Mouse (Mus musculus): Measurements from ENCODE around the gene Ap3b2. TPM values are rescaled to one million over a fixed set of nuclear protein-coding genes. Genes with fewer than 3 reads are reported as not detected.
A peak's percentile ranks its signal among the peaks of the same experiment; 100 is the strongest.
"Not testable (repeated sequence)": the region's sequence is repeated elsewhere in the genome, so short reads cannot be mapped to it uniquely, and the experiment has no call there.

Ap3b2 gene
- polyA plus RNA-seq, 1 experiment from 2014 or later: 2.6 TPM

DNA sequence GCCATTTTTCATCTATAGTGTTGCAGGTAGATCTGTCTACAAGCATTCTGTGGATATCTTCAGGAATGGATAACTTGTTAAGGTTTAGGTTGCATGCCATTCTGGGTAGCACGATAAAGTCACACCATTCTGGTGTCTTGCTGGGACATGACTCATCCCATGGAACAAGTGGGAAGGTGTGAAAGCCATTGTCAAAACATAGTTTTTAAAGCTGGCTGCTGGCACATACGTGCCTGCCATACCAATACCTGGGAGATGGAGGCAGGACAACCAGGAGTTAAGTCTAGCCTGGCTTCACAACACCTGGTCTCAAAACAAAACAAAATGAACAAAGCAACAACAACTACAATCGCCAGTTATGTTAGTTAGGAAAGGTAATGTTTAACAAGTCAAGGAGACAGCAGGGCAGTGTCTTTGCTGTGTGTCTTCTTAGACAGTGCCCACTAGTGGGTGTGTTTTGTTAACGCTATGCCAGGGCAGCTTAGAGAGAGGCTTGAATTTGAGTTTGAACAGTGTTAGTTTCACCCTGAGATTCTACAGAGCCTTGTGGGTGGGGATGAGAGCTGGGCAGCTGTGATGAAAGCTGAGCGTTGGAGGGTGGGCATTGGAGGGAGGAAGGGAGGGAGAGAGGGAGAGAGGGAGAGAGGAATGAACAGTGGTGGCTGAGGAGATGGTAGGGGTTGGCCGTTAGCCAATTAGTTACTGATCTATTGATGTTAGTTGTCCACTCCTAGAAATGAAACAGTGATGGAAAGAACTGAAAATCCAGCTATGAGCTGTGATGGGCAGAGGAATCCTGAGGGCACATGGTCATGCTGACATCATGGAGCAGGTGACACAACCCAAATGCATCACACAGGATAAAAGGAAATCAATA is 22.7 kb upstream of the Ap3b2 start:
- Histone ChIP-seq H3K27ac (peak overlapping the region; percentile 4; the same call in 1 of the 2 replicates), H3K9me3 (replicated peaks) (no peaks in the 10 kb centered on the region), H3K4me1 (peaks cover 9% of the 10 kb centered on the region), H3K27me3 (no peaks in the 10 kb centered on the region), H3K9ac (no peak overlapping the region), H3K36me3 (no peaks in the 10 kb centered on the region), H3K4me2 (no peak overlapping the region), H3K4me3 (replicated peaks) (no peak overlapping the region)
- 59% methylated on average over 6 of the region's 6 CpGs for WGBS
- ATAC-seq (replicated peaks; ENCODE audit: low FRiP score): peak; percentile 43

DNA sequence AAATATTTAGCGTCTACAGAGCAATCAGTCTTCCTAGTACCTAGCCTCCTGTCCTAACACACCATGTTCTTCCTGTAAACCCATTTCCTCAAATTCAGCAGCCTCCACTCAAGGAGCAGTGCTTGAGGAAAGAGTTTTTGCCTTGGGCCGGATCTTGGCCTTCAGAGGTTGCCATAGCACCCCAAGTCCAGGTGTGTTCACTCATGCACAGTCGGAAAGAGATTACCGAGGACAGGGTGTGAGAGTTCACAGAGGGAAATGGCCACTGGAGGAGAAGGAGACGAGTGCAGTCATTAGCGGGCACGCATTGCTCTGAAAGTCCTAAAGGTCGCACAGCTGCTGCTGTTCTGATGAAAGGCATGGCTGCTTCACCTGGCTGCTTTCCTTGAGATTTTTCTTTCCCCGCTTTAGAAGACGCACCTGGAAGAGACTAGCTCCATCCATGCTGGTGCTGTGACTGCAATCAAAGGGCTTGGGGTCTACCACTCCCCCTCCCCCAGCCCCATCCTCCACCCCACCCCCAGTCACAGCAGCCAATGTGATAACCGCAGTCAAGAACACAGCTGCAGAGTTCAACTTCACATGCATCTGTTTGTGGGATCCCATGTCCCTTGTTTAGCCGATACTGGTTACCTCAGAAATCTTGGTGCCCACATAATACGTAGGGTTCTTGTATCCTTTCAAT is 21.3 kb upstream of the Ap3b2 start:
- H3K9me3 ChIP-seq (replicated peaks): no peaks in the 10 kb centered on the region
- H3K9ac ChIP-seq: no peak overlapping the region
- peaks cover 9% of the 10 kb centered on the region for H3K4me1 ChIP-seq
- 38% methylated on average over 13 of the region's 13 CpGs for WGBS
- no peaks in the 10 kb centered on the region for H3K36me3 ChIP-seq
- 0 out of 2 replicates have a peak, but pooled peaks have one; percentile 58 for ATAC-seq (replicated peaks; ENCODE audit: low FRiP score)
- H3K4me2 ChIP-seq: no peak overlapping the region
- H3K27me3 ChIP-seq: no peaks in the 10 kb centered on the region
- no peak overlapping the region for H3K4me3 ChIP-seq (replicated peaks)
- no peak overlapping the region for H3K27ac ChIP-seq

DNA sequence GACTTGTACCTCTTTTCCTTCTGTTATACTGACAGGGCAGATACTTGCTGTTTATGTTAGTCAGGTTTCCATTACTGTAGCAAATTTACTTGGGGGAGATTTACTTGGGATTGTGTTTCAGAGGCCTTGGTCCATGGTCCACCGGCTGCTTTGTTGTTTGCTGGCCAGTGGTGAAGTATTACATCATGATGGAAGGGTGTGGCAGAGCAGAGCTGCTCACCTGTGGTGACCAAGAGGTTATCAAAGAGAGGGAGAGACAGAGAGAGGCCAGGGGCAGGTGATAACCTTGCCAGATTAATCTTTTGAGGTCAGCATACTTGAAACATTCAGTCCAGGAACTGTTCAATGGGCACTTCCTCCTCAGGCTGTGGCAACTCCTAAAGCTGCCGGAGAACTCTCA is 7.3 kb upstream of the Ap3b2 start:
- 64% methylated on average over 2 of the region's 2 CpGs for WGBS
- ATAC-seq (replicated peaks; ENCODE audit: low FRiP score): no peak
- no peaks in the 10 kb centered on the region; the same call in 1 of the 2 replicates for H3K27me3 ChIP-seq

DNA sequence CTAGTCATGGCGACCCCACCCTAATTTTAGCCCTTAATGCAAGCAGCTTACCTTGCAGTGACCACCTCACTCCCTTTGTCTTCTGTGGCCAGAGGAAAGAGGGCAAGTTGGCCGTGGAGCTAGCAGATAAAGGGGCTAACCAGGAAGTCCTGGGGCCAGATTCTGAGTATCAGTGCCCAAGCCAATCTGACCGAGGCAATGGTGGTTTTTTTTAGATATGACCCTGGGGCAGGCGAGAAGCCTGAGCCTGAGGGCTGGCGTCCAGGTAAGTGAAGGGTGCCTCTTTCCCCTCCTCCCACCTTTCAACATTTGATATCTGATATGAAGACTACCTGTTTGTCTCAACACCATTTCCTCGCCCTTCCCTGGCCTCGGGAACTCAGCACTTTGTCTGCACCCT is 4.5 kb upstream of the Ap3b2 start, which contains the start of gene BC048679:
BC048679 (minus strand) TSS at position 101 of the 400 bp plus-strand sequence.
- peaks cover 10% of the 10 kb centered on the region; the same call in 1 of the 2 replicates for H3K4me1 ChIP-seq
- no peaks in the 10 kb centered on the region for H3K36me3 ChIP-seq
- no peaks in the 10 kb centered on the region for H3K9me3 ChIP-seq (replicated peaks)
- H3K4me2 ChIP-seq: no peak within 1 kb of the TSS
- no peak within 1 kb of the TSS for H3K9ac ChIP-seq
- no peak for ATAC-seq (replicated peaks; ENCODE audit: low FRiP score)
- no peak within 1 kb of the TSS for H3K4me3 ChIP-seq (replicated peaks)
- 62% methylated on average over 7 of the region's 7 CpGs for WGBS
- peaks cover 24% of the 10 kb centered on the region for H3K27me3 ChIP-seq
- no peak within 1 kb of the TSS for H3K27ac ChIP-seq

More for the DNA sequence above, 7.3 kb upstream of the Ap3b2 start:
- Histone ChIP-seq H3K9me3 (replicated peaks) (no peaks in the 10 kb centered on the region), H3K27ac (no peak overlapping the region), H3K9ac (no peak overlapping the region), H3K4me2 (no peak overlapping the region), H3K36me3 (no peaks in the 10 kb centered on the region), H3K4me3 (replicated peaks) (no peak overlapping the region), H3K4me1 (0 out of 2 replicates have a peak, but pooled peaks cover 2% of the 10 kb centered on the region)

DNA sequence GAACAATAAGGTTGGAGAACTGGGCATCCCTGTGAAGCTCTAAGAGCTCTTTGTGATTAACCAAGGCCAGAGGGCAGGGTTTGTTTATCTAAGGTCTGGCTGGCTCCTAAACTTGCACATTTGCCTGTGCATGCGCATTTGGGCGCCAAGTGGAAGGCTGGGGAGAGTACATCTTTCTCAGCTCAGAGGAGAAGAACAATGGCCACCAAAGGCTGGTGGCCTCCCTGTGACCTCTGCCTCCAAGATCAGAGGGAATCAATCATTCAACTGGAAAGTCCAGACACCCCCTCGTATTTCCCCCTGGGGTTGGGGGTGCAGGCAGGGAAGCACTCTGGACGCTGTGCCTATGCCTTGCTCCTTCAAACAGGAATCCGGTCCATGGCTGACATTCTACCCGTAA is 3.4 kb upstream of the Ap3b2 start:
- peaks cover 34% of the 10 kb centered on the region for H3K27me3 ChIP-seq
- H3K4me3 ChIP-seq (replicated peaks): no peak overlapping the region
- ATAC-seq (replicated peaks; ENCODE audit: low FRiP score): no peak
- H3K27ac ChIP-seq: no peak overlapping the region
- WGBS: 27% methylated on average over 6 of the region's 6 CpGs
- peaks cover 14% of the 10 kb centered on the region; the same call in 1 of the 2 replicates for H3K4me1 ChIP-seq
- H3K4me2 ChIP-seq: no peak overlapping the region
- H3K9me3 ChIP-seq (replicated peaks): no peaks in the 10 kb centered on the region
- no peak overlapping the region for H3K9ac ChIP-seq
- no peaks in the 10 kb centered on the region for H3K36me3 ChIP-seq

DNA sequence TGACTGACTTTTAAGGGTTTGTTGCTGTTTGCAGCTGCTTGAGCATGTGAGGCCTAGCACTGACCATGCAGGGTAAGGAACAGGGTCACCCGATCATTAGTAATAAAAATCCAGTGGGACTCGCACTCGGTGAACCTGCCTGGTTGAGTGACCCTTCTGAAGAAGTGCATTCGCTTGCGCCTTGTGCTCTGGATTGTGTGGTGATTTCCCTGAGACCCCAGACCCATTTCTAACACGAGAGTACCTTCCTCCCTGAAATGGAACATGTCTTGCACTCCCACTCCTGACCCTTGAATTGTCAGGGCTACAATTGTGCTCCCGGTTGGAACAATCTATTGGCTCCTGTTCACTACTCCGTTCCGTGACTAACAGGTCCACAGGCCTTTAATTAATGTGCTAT is 1.1 kb downstream of the Ap3b2 start:
- H3K36me3 ChIP-seq: no peaks in the 10 kb centered on the region
- no peak overlapping the region for H3K27ac ChIP-seq
- H3K4me2 ChIP-seq: peak overlapping the region; percentile 93
- no peak overlapping the region for H3K9ac ChIP-seq
- H3K9me3 ChIP-seq (replicated peaks): no peaks in the 10 kb centered on the region
- no peak for ATAC-seq (replicated peaks; ENCODE audit: low FRiP score)
- H3K27me3 ChIP-seq: peaks cover 34% of the 10 kb centered on the region
- 43% methylated on average over 9 of the region's 9 CpGs for WGBS
- peak overlapping the region; percentile 53; the same call in 1 of the 2 replicates for H3K4me3 ChIP-seq (replicated peaks)
- H3K4me1 ChIP-seq: peaks cover 19% of the 10 kb centered on the region

DNA sequence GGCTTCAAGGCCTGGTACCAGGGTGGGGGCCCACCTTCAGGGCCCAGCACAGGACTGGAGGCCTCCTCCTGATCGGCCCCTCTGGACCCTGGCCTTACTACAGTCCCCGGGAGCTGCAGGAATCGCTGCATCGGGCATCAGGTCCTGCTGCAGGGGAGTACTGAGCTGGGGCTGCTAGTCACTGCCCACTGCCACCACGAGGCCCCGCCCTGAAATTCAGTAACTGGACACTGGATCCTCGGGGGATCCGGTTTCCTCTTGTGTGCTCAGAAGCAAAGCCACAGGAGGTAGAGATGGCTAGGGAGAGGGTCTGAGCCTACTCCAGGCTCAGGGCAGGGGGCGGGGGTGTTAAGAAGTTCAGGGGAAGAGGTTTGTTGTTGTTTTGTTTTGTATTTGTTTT is 4.1 kb downstream of the Ap3b2 start:
- Histone ChIP-seq H3K4me2 (no peak overlapping the region), H3K4me1 (peaks cover 16% of the 10 kb centered on the region), H3K27me3 (peaks cover 21% of the 10 kb centered on the region), H3K9me3 (replicated peaks) (no peaks in the 10 kb centered on the region), H3K4me3 (replicated peaks) (no peak overlapping the region), H3K27ac (no peak overlapping the region), H3K9ac (no peak overlapping the region), H3K36me3 (no peaks in the 10 kb centered on the region)
- WGBS: 7% methylated on average over 9 of the region's 9 CpGs
- 0 out of 2 replicates have a peak, but pooled peaks have one; percentile 49 for ATAC-seq (replicated peaks; ENCODE audit: low FRiP score)

DNA sequence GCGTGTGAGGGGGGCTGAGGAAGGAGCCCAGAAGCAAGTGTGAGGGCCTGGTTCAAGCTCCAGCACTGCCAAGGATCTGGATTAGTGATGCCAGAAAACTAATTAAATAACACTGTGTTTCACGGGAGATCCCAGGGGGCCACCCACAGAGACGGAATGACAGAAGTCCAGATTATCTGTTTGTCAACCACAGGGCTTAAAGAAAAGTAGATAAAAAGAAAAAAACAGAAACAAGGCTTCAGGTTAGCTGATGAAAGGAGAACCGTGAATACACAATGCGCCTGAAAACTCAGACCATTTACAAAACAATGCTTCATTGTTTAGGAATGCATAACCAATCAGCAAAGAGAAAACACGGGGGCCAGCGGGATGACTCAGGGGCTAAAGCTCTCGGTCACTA is 12.9 kb downstream of the Ap3b2 start:
- Histone ChIP-seq H3K36me3 (no peaks in the 10 kb centered on the region), H3K4me3 (replicated peaks) (no peak overlapping the region), H3K27me3 (peaks cover 27% of the 10 kb centered on the region), H3K4me1 (peaks cover 6% of the 10 kb centered on the region; the same call in 1 of the 2 replicates), H3K4me2 (no peak overlapping the region), H3K9me3 (replicated peaks) (no peaks in the 10 kb centered on the region), H3K27ac (no peak overlapping the region), H3K9ac (no peak overlapping the region)
- no peak for ATAC-seq (replicated peaks; ENCODE audit: low FRiP score)
- 15% methylated on average over 8 of the region's 8 CpGs for WGBS

DNA sequence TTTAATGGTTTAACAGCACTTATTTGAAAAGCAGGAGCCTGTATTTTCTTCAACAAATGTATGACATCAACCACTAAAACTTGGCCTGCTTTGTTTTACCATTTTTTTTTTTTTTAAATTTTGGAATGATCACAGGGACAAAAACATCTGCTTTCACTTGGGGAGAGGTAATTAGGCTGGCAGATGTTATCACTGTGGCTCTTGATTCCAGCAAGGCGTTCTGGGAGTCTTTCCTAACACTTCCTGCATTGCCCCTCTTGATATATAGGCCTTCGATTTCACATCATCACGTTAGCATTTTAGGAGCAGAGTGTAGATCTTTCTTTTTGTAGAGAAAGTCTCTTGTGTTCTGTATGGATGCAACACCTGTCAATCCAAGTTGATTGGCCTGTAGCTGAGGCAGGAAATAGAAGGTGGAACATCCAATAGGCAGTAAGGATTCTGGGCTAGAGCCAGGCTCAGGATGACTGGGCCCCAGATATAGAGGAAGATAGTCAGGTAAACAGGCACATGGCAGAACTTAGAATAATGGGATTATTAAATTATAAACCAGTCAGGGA is 14.1 kb downstream of the Ap3b2 start:
- H3K4me1 ChIP-seq: peaks cover 6% of the 10 kb centered on the region; the same call in 1 of the 2 replicates
- H3K9ac ChIP-seq: no peak overlapping the region
- ATAC-seq (replicated peaks; ENCODE audit: low FRiP score): no peak
- H3K36me3 ChIP-seq: no peaks in the 10 kb centered on the region
- no peaks in the 10 kb centered on the region for H3K9me3 ChIP-seq (replicated peaks)
- H3K27ac ChIP-seq: no peak overlapping the region
- no peak overlapping the region for H3K4me2 ChIP-seq
- H3K4me3 ChIP-seq (replicated peaks): no peak overlapping the region
- peaks cover 33% of the 10 kb centered on the region for H3K27me3 ChIP-seq
- WGBS: 60% methylated on average over 3 of the region's 3 CpGs

DNA sequence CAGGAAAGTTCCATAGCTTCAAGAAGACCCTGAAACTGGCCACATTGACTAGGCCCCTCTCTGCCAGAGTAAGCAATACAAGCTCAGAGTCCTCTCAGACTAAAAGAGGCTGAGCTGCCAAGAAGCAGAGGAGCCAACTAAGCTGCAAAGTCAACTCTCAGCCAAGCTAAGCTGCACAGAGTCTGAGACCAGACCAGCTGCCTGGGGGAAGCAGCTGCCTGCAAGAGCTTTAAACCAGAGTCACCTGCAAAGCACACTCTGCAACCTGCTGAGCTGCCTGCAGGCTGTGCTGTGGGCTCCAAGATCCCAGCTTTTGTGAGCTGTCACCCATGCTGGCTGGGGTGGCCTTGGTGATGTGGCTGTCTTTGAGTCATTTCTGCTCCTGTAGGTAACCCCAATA is 15.5 kb downstream of the Ap3b2 start:
- H3K27ac ChIP-seq; ATAC-seq (replicated peaks; ENCODE audit: low FRiP score); H3K36me3 ChIP-seq; H3K4me2 ChIP-seq; H3K4me1 ChIP-seq; H3K4me3 ChIP-seq (replicated peaks); H3K9ac ChIP-seq; H3K9me3 ChIP-seq (replicated peaks): not testable (repeated sequence)
- peaks cover 33% of the 10 kb centered on the region for H3K27me3 ChIP-seq

DNA sequence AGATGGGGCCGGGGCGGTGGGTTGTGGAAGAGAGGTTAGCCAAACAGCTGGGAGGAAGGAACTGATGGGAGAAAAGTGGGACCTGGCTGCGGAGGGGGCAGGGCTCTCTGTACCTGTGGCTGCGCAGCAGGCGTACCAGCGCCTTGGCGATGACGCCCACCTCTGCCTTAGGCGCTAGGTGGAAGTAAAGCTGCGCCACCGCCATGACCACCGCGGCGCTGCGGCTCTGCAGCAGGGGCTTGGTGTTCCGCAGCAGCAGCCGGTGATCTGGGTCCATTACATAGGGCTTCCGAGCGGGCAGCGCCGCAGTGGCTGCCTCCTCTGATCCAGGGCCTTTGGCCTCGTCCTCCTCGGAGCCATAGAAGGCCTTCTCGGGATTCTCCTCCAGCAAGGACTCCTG is 16.9 kb downstream of the Ap3b2 start:
- peaks cover 33% of the 10 kb centered on the region for H3K27me3 ChIP-seq
- H3K27ac ChIP-seq: no peak overlapping the region
- no peaks in the 10 kb centered on the region for H3K36me3 ChIP-seq
- H3K9me3 ChIP-seq (replicated peaks): no peaks in the 10 kb centered on the region
- 3% methylated on average over 24 of the region's 24 CpGs for WGBS
- no peak overlapping the region for H3K9ac ChIP-seq
- H3K4me1 ChIP-seq: peaks cover 6% of the 10 kb centered on the region; the same call in 1 of the 2 replicates
- H3K4me3 ChIP-seq (replicated peaks): peak overlapping the region; percentile 20; the same call in 1 of the 2 replicates
- ATAC-seq (replicated peaks; ENCODE audit: low FRiP score): 0 out of 2 replicates have a peak, but pooled peaks have one; percentile 43
- H3K4me2 ChIP-seq: peak overlapping the region; percentile 49

DNA sequence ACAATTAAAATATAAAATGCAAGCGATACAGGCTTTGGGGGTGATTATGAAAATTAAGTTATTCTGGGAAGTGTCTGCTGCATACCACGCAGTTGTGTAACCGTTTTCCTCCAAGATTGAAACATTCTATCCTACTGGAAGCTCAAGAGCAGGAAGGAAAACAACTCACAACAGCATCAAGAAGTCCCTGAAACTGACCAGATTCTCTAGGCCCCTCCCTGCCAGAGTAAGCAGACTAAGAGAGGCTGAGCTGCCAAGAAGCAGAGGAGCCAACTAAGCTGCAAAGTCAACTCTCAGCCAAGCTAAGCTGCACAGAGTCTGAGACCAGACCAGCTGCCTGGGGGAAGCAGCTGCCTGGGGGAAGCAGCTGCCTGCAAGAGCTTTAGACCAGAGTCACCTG is 18.5 kb downstream of the Ap3b2 start:
- H3K9ac ChIP-seq: no peak overlapping the region
- 76% methylated on average over 3 of the region's 3 CpGs for WGBS
- no peaks in the 10 kb centered on the region for H3K36me3 ChIP-seq
- no peaks in the 10 kb centered on the region for H3K9me3 ChIP-seq (replicated peaks)
- no peak for ATAC-seq (replicated peaks; ENCODE audit: low FRiP score)
- peaks cover 33% of the 10 kb centered on the region for H3K27me3 ChIP-seq
- H3K4me1 ChIP-seq: peaks cover 6% of the 10 kb centered on the region; the same call in 1 of the 2 replicates
- H3K27ac ChIP-seq: no peak overlapping the region
- no peak overlapping the region for H3K4me3 ChIP-seq (replicated peaks)
- H3K4me2 ChIP-seq: no peak overlapping the region

All from kidney, embryonic 15.5 days (tissue).